Mouse (Mus musculus) MEL (cell line): ENCODE results near the gene Zfp809. TPM values are rescaled to one million over a fixed set of nuclear protein-coding genes. Genes with fewer than 3 reads are reported as not detected.

ENCODE experiments used
- DNase-seq: peaks from one replicate; pipeline ENCODE4 v3.0.0; 2011; ENCODE audit warnings: low read depth, low spot score
- H3K27ac ChIP-seq: 2 replicates; pipeline ENCODE4 v1.5.1; 2012; ENCODE audit warnings: low read depth, mild to moderate bottlenecking, control low read depth, low read length, moderate library complexity; ENCODE audit not compliant: control insufficient read depth
- H3K27me3 ChIP-seq, 2 experiments: fragments of 150-350 bp in 1 of 2; sonication (generic) in 1 of 2; 2 replicates each; pipeline ENCODE4 v1.6.1; 2012; ENCODE audit warnings: low read length in 2 of 2, mild to moderate bottlenecking in 2 of 2, improper control_type of control experiment in 1 of 2, moderate library complexity in 1 of 2; ENCODE audit not compliant: insufficient read depth in 2 of 2, control insufficient read depth in 1 of 2
- H3K36me3 ChIP-seq, 2 experiments: 2 replicates each; pipeline ENCODE4 v1.6.1; 2012 to 2014; ENCODE audit warnings: low read length in 2 of 2, improper control_type of control experiment in 1 of 2, inconsistent platforms in 1 of 2, mild to moderate bottlenecking in 1 of 2; ENCODE audit not compliant: insufficient read depth in 2 of 2, control insufficient read depth in 1 of 2
- H3K4me1 ChIP-seq, 2 experiments: fragments of 150-350 bp in 1 of 2; sonication (generic) in 1 of 2; 2 replicates each; pipeline ENCODE4 v1.6.1; 2012; ENCODE audit warnings: low read length in 2 of 2, improper control_type of control experiment in 1 of 2, mild to moderate bottlenecking in 1 of 2; ENCODE audit not compliant: insufficient read depth in 2 of 2, control insufficient read depth in 1 of 2
- H3K4me3 ChIP-seq, 2 experiments: fragments of 150-350 bp in 1 of 2; sonication (generic) in 1 of 2; 2 replicates each; pipeline ENCODE4 v1.5.1; 2012; ENCODE audit warnings: low read depth in 2 of 2, low read length in 2 of 2, mild to moderate bottlenecking in 2 of 2, moderate library complexity in 2 of 2, control low read depth in 1 of 2, improper control_type of control experiment in 1 of 2; ENCODE audit not compliant: control insufficient read depth in 1 of 2, insufficient read depth in 1 of 2
- H3K79me2 ChIP-seq: 2 replicates; pipeline ENCODE4 v1.6.1; 2012; ENCODE audit warnings: mild to moderate bottlenecking, low read length, moderate library complexity; ENCODE audit not compliant: control insufficient read depth, poor library complexity, insufficient read depth
- H3K9ac ChIP-seq: 2 replicates; pipeline ENCODE4 v1.6.1; 2012; ENCODE audit warnings: low read depth, mild to moderate bottlenecking, control low read depth, low read length, moderate library complexity; ENCODE audit not compliant: control insufficient read depth, poor library complexity, severe bottlenecking
- H3K9me3 ChIP-seq: fragments of 150-350 bp; sonication (generic); replicated peaks from 2 replicates; pipeline ENCODE4 v1.6.1; 2012; ENCODE audit warnings: mild to moderate bottlenecking, low read length, improper control_type of control experiment, moderate library complexity; ENCODE audit not compliant: insufficient read depth
- BHLHE40 ChIP-seq: IDR thresholded peaks from 2 replicates; pipeline ENCODE4 v1.6.1; 2012; ENCODE audit warnings: low read depth, mild to moderate bottlenecking, inconsistent platforms, low read length, improper control_type of control experiment, borderline replicate concordance
- CHD1 ChIP-seq: IDR thresholded peaks from 2 replicates; pipeline ENCODE4 v1.6.1; 2012; ENCODE audit warnings: low read depth, mild to moderate bottlenecking, inconsistent platforms, low read length, improper control_type of control experiment
- CHD2 ChIP-seq: IDR thresholded peaks from 2 replicates; pipeline ENCODE4 v1.6.1; 2011; ENCODE audit warnings: low read length, improper control_type of control experiment
- CTCF ChIP-seq, 3 experiments: IDR thresholded peaks in 2 of 3; conservative IDR thresholded peaks in 1 of 3; 2 replicates each; pipeline ENCODE4 v1.5.1; 2011 to 2012; ENCODE audit warnings: low read length in 3 of 3, low read depth in 2 of 3, mild to moderate bottlenecking in 2 of 3, improper control_type of control experiment in 1 of 3, inconsistent platforms in 1 of 3, mixed read lengths in 1 of 3, moderate library complexity in 1 of 3; ENCODE audit not compliant: control insufficient read depth in 1 of 3, insufficient read depth in 1 of 3, poor library complexity in 1 of 3, severe bottlenecking in 1 of 3
- ELF1 ChIP-seq: IDR thresholded peaks from 2 replicates; pipeline ENCODE4 v1.6.1; 2014; ENCODE audit warnings: low read depth, mild to moderate bottlenecking, inconsistent platforms, low read length, improper control_type of control experiment, moderate library complexity
- EP300 ChIP-seq, 2 experiments: IDR thresholded peaks; 2 replicates each; pipeline ENCODE4 v1.6.1; 2011; ENCODE audit warnings: improper control_type of control experiment in 2 of 2, low read length in 2 of 2, low read depth in 1 of 2, mild to moderate bottlenecking in 1 of 2
- ETS1 ChIP-seq: IDR thresholded peaks from 2 replicates; pipeline ENCODE4 v1.6.1; 2012; ENCODE audit warnings: low read depth, mild to moderate bottlenecking, inconsistent platforms, low read length, improper control_type of control experiment, moderate library complexity
- GABPA ChIP-seq: IDR thresholded peaks from 2 replicates; pipeline ENCODE4 v1.6.1; 2012; ENCODE audit warnings: low read depth, mild to moderate bottlenecking, inconsistent platforms, low read length, improper control_type of control experiment, moderate library complexity
- GATA1 ChIP-seq: IDR thresholded peaks from 2 replicates; pipeline ENCODE4 v1.6.1; 2011; ENCODE audit warnings: low read depth, low read length, improper control_type of control experiment
- HCFC1 ChIP-seq: IDR thresholded peaks from 2 replicates; pipeline ENCODE4 v1.6.1; 2012; ENCODE audit warnings: low read depth, mild to moderate bottlenecking, inconsistent platforms, low read length, improper control_type of control experiment, moderate library complexity
- KAT2A ChIP-seq: conservative IDR thresholded peaks from 2 replicates; pipeline ENCODE4 v1.6.1; 2012; ENCODE audit warnings: low read depth, low read length, improper control_type of control experiment, inconsistent platforms
- MAFK ChIP-seq: IDR thresholded peaks from 2 replicates; pipeline ENCODE4 v1.6.1; 2011; ENCODE audit warnings: low read depth, mild to moderate bottlenecking, low read length, improper control_type of control experiment, borderline replicate concordance
- MAZ ChIP-seq: IDR thresholded peaks from 2 replicates; pipeline ENCODE4 v1.6.1; 2012; ENCODE audit warnings: low read depth, mild to moderate bottlenecking, inconsistent platforms, low read length, improper control_type of control experiment
- MEF2A ChIP-seq: IDR thresholded peaks from 2 replicates; pipeline ENCODE4 v1.6.1; 2014; ENCODE audit warnings: low read depth, mild to moderate bottlenecking, inconsistent platforms, low read length, improper control_type of control experiment; ENCODE audit not compliant: poor library complexity, insufficient replicate concordance, severe bottlenecking; ENCODE audit errors: extremely low read depth
- MXI1 ChIP-seq: IDR thresholded peaks from 2 replicates; pipeline ENCODE4 v1.6.1; 2011; ENCODE audit warnings: mild to moderate bottlenecking, low read depth, low read length, improper control_type of control experiment
- MYB ChIP-seq: IDR thresholded peaks from 2 replicates; pipeline ENCODE4 v1.6.1; 2011; ENCODE audit warnings: mild to moderate bottlenecking, low read depth, low read length, improper control_type of control experiment
- MYC ChIP-seq: IDR thresholded peaks from 2 replicates; pipeline ENCODE4 v1.6.1; 2011; ENCODE audit warnings: low read depth, mild to moderate bottlenecking, low read length, improper control_type of control experiment, moderate library complexity
- NELFE ChIP-seq: IDR thresholded peaks from 2 replicates; pipeline ENCODE4 v1.6.1; 2011; ENCODE audit warnings: low read depth, low read length, improper control_type of control experiment
- NRF1 ChIP-seq: IDR thresholded peaks from 2 replicates; pipeline ENCODE4 v1.6.1; 2014; ENCODE audit warnings: low read depth, mild to moderate bottlenecking, inconsistent platforms, low read length, improper control_type of control experiment, moderate library complexity; ENCODE audit not compliant: poor library complexity, insufficient read depth, severe bottlenecking
- POLR2A ChIP-seq, 2 experiments: IDR thresholded peaks; 2 replicates each; pipeline ENCODE4 v1.6.1; 2011 to 2012; ENCODE audit warnings: low read length in 2 of 2, mild to moderate bottlenecking in 2 of 2, control low read depth in 1 of 2, improper control_type of control experiment in 1 of 2, low read depth in 1 of 2, moderate library complexity in 1 of 2; ENCODE audit not compliant: control insufficient read depth in 1 of 2, insufficient read depth in 1 of 2, poor library complexity in 1 of 2
- POLR2AphosphoS2 ChIP-seq: IDR thresholded peaks from 2 replicates; pipeline ENCODE4 v1.6.1; 2011; ENCODE audit warnings: low read length, improper control_type of control experiment
- POLR2AphosphoS5 ChIP-seq: IDR thresholded peaks from 2 replicates; pipeline ENCODE4 v1.6.1; 2012; ENCODE audit warnings: low read depth, borderline replicate concordance, mild to moderate bottlenecking, inconsistent platforms, low read length, moderate library complexity, mixed read lengths
- RAD21 ChIP-seq: IDR thresholded peaks from 2 replicates; pipeline ENCODE4 v1.6.1; 2011; ENCODE audit warnings: mild to moderate bottlenecking, low read depth, low read length, improper control_type of control experiment
- SIN3A ChIP-seq: IDR thresholded peaks from 2 replicates; pipeline ENCODE4 v1.6.1; 2012; ENCODE audit warnings: low read length, improper control_type of control experiment, inconsistent platforms
- SMC3 ChIP-seq: IDR thresholded peaks from 2 replicates; pipeline ENCODE4 v1.6.1; 2011; ENCODE audit warnings: low read depth, low read length, improper control_type of control experiment
- TBP ChIP-seq: IDR thresholded peaks from 2 replicates; pipeline ENCODE4 v1.8.0; 2011; ENCODE audit warnings: low read depth, low read length, improper control_type of control experiment
- TCF12 ChIP-seq: IDR thresholded peaks from 2 replicates; pipeline ENCODE4 v1.6.1; 2014; ENCODE audit warnings: low read depth, mild to moderate bottlenecking, inconsistent platforms, low read length, improper control_type of control experiment, moderate library complexity
- UBTF ChIP-seq: IDR thresholded peaks from 2 replicates; pipeline ENCODE4 v1.6.1; 2012; ENCODE audit warnings: low read depth, mild to moderate bottlenecking, inconsistent platforms, low read length, improper control_type of control experiment, moderate library complexity, borderline replicate concordance; ENCODE audit not compliant: insufficient read depth
- USF1 ChIP-seq: IDR thresholded peaks from 2 replicates; pipeline ENCODE4 v1.6.1; 2014; ENCODE audit warnings: low read depth, mild to moderate bottlenecking, inconsistent platforms, low read length, improper control_type of control experiment, moderate library complexity
- USF2 ChIP-seq, 2 experiments: IDR thresholded peaks; 2 replicates each; pipeline ENCODE4 v1.6.1; 2011 to 2012; ENCODE audit warnings: improper control_type of control experiment in 2 of 2, low read length in 2 of 2, borderline replicate concordance in 1 of 2, inconsistent platforms in 1 of 2, low read depth in 1 of 2, mild to moderate bottlenecking in 1 of 2; ENCODE audit not compliant: insufficient read depth in 1 of 2
- ZC3H11A ChIP-seq: IDR thresholded peaks from 2 replicates; pipeline ENCODE4 v1.6.1; 2012; ENCODE audit warnings: low read depth, mild to moderate bottlenecking, inconsistent platforms, low read length, improper control_type of control experiment
- ZKSCAN1 ChIP-seq: IDR thresholded peaks from 2 replicates; pipeline ENCODE4 v1.6.1; 2012; ENCODE audit warnings: low read depth, mild to moderate bottlenecking, inconsistent platforms, low read length, improper control_type of control experiment, moderate library complexity
- ZMIZ1 ChIP-seq: IDR thresholded peaks from 2 replicates; pipeline ENCODE4 v1.6.1; 2012; ENCODE audit warnings: low read depth, mild to moderate bottlenecking, inconsistent platforms, low read length, improper control_type of control experiment, moderate library complexity
- ZNF384 ChIP-seq: IDR thresholded peaks from 2 replicates; pipeline ENCODE4 v1.6.1; 2012; ENCODE audit warnings: low read depth, mild to moderate bottlenecking, inconsistent platforms, low read length, improper control_type of control experiment
- polyA plus RNA-seq, 2 experiments: library from polyadenylated mRNA; stranded (reverse) in 1 of 2; unstranded in 1 of 2; fragments of >175 nt in 1 of 2; fragments of >200 nt in 1 of 2; gene quantifications; 2 replicates each; pipeline versions ENCODE4 v1.2.1 to v1.2.4; 2012; ENCODE audit warnings: low replicate concordance in 2 of 2, low read depth in 1 of 2; ENCODE audit not compliant: insufficient read length in 2 of 2, insufficient read depth in 1 of 2, missing spikeins in 1 of 2
- total RNA-seq: library from RNA; depleted of rRNA; stranded (reverse); fragments of 300-350 nt; gene quantifications from 2 replicates; pipeline ENCODE4 v1.2.3, GENCODE M21; 2012; rRNA removed

Zfp809 gene
- total RNA-seq (58.6 and 67.8 TPM in 2 replicates), polyA plus RNA-seq (100 to 1,000 TPM in 1 of 2 experiments, not detected in 1; 101 TPM)

GRCm38 (mm10) chr9:22225581-22226388 lies at the start of gene Zfp809:
Zfp809 (plus strand) TSS chr9:22225714.
- peaks cover 0 to 23% of the 10 kb centered on the region in 2 experiments; a peak in 2 of 4 replicates for H3K36me3 ChIP-seq
- TF ChIP-seq MEF2A (no peak), CHD1 (peak; percentile 92; the same call in 1 of the 2 replicates), CTCF (IDR thresholded peaks at IDR 0.05 in 2 of 3, conservative IDR thresholded peaks at IDR 0.05 in 1 of 3; ENCODE audit: control insufficient read depth in 1 of 3, insufficient read depth in 1 of 3, low read depth in 2 of 3, low read length in 3 of 3, poor library complexity in 1 of 3, severe bottlenecking in 1 of 3) (peak; percentile 84 to 92 (median 87)), MAFK (no peak), USF2 (IDR thresholded peaks at IDR 0.05; ENCODE audit: borderline replicate concordance in 1 of 2, insufficient read depth in 1 of 2, low read depth in 1 of 2, low read length in 2 of 2) (no peak), MAZ (peak; percentile 79; the same call in 1 of the 2 replicates), CHD2 (peak; percentile 82), HCFC1 (peak; percentile 92), USF1 (peak; percentile 90), UBTF (peak; percentile 88; the same call in 1 of the 2 replicates), EP300 (IDR thresholded peaks at IDR 0.05; ENCODE audit: low read depth in 1 of 2, low read length in 2 of 2) (peak; percentile 38 to 46; a peak in 3 of 4 replicates), POLR2AphosphoS5 (peak; percentile 98), ZKSCAN1 (no peak), BHLHE40 (0 out of 2 replicates have a peak, but pooled peaks have one; percentile 6), SIN3A (peak; percentile 98), SMC3 (peak; percentile 74), MYC (peak; percentile 98), POLR2A (IDR thresholded peaks at IDR 0.05; ENCODE audit: control insufficient read depth in 1 of 2, insufficient read depth in 1 of 2, low read depth in 1 of 2, low read length in 2 of 2, poor library complexity in 1 of 2) (peak; percentile 100), TCF12 (peak; percentile 77), MXI1 (peak; percentile 99), GABPA (peak; percentile 37; the same call in 1 of the 2 replicates), GATA1 (no peak), MYB (peak; percentile 39), ETS1 (peak; percentile 60; the same call in 1 of the 2 replicates), KAT2A (no peak; the same call in 1 of the 2 replicates), RAD21 (peak; percentile 63), ZNF384 (no peak), ZMIZ1 (peak; percentile 99), TBP (peak; percentile 97), ELF1 (peak; percentile 100), NRF1 (peak; percentile 67), ZC3H11A (peak; percentile 54; the same call in 1 of the 2 replicates), NELFE (peak; percentile 100), POLR2AphosphoS2 (peak; percentile 100)

More at GRCm38 (mm10) chr9:22225581-22226388, at the start of gene Zfp809:
- H3K27me3 ChIP-seq = no peaks in the 10 kb centered on the region
- H3K9ac ChIP-seq = peak within 1 kb of the TSS; percentile 79
- peaks cover 36% of the 10 kb centered on the region for H3K79me2 ChIP-seq
- DNase-seq = peak; percentile 100
- H3K4me1 ChIP-seq = peaks cover 0 to 8% of the 10 kb centered on the region in 2 experiments; a peak in 3 of 4 replicates
- no peaks in the 10 kb centered on the region for H3K9me3 ChIP-seq
- peak within 1 kb of the TSS; percentile 80 for H3K27ac ChIP-seq
- H3K4me3 ChIP-seq = peak within 1 kb of the TSS; percentile 51 to 66
